Mouse (Mus musculus): ENCODE measurements around the gene Cdh13.
"Not testable (repeated sequence)": the region's sequence is repeated elsewhere in the genome, so short reads cannot be mapped to it uniquely, and the experiment has no call there.

Gene Cdh13

DNA sequence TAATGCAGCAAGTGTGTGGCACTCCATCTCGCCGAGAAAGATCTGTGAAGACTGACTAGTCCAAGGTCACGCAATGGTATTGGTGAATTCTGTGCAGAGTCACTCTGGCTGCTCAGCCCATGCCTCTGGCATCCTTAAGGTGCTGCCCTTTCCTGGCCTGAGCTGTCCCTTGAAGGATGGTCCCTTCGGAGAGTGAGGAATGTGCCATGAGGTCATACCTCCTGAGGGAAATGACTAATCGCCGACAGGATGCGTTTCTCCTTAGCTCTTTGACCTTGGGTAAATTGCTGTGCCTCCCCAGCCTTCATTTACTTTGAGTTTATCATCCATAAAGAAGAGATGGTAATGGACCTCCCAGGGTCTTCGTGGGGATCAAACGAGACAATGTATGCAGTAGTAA, 395.8 kb downstream of the Cdh13 start:
- no peak for DNase-seq (ENCODE audit: low spot score in 2 of 2)

DNA sequence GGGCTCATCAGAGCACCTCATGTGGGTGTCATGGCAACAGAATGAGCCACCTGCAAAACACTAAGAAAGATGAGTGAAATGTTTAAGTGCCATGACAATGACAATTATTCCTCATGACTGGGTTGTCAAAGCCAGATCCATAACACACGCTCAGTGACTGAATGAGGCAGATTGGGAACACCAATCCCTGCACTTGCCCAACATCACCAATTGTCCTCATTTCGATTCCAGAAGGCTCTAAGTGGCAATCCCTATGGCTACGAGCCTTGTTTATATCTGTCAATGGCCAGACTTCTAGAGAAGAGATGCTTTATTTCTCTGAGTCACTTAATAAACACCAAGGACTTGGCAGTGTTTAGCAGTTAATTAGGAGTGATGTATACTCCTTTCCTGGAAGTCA, 399.9 kb downstream of the Cdh13 start:
- DNase-seq (ENCODE audit: low spot score in 2 of 2) = no peak

DNA sequence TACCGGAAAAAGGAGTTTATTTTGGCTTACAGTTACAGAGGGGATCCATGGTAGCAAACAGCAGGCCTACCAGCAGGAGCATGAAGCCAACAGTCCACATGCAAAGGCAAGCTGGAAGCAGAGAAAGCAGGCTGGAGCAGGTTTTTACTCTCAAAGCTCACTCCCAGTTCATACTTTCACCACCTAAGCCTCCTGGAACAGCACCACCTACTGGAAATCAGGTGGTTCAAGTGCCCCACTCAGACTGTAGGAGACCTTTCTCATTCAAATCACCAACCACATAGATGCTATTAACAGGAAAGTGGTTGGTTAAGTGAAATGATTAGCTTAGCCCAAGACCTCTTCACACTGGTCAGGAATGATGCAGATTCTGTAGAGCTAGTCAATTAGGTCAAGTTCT, 402.3 kb downstream of the Cdh13 start:
- no peak for DNase-seq (ENCODE audit: low spot score in 2 of 2)

DNA sequence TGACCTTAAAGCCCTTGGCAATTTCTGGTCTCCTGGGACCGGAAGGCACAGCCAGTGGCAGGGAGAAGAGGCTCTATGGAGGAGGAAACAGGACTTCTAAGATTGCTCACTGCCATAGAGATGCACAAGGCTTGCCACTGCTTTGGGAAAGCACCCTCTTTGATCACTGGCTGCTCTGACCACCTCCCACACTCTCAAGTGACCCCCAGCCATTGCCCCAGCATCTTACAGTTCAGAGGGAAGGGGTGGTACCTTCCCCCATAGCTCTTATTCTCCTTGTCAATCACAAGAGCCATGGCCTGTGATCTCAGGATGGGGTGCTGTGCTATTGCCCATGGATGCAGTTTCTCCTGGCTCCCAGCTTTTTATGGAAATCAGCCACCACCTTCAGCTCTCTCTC, 406.3 kb downstream of the Cdh13 start:
- DNase-seq (ENCODE audit: low spot score in 2 of 2) = no peak

GRCm38 (mm10) chr8:118701312-118701880, 417.9 kb downstream of the Cdh13 start:
- no peak for DNase-seq (ENCODE audit: low spot score in 2 of 2)

DNA sequence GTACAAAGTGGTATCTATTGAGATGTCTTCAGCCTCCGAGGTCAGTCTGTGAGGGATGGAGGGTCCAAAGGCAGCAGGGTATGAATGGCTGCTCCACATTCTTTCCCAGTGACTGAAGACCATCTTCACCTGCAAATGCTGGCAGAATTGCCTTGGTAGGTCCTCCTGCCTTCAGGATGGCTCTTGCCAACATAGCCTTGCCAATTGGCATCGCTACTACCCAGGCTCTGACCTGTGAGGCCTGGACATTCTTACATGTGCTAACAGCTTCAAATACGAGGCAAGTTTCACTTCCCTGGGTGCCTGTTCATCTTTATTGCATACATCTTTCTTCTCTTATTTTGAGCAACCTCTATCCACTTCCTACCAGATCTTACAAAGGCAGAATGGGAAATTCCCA, 425.8 kb downstream of the Cdh13 start:
- DNase-seq (ENCODE audit: low spot score in 2 of 2) = no peak

GRCm38 (mm10) chr8:118711631-118712030, 428.1 kb downstream of the Cdh13 start:
- DNase-seq (ENCODE audit: low spot score in 2 of 2) = no peak

DNA sequence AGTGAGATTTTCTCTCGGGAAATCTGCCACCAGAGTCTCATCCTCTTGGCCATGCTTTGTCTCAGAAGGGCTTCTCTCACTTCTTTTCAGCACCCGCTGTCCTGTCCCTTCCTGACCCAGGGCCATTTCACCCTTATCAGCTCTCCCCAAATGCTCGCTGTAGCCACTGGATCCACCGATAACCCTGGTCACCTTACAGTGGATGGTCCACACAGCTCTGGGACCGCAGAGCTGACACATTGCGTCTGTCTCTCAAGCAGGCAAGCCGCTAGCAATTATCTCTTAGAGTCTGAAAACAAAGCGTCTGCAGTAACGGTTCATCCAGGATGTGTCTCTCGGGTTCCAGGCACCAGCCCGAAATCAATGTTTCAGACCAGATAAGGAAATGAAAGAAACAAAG, 429.6 kb downstream of the Cdh13 start:
- DNase-seq (ENCODE audit: low spot score in 2 of 2) = no peak

- DNase-seq (ENCODE audit: low spot score in 2 of 2) = no peak
Measured at GRCm38 (mm10) chr8:118713596-118713995, 430.1 kb downstream of the Cdh13 start.

DNA sequence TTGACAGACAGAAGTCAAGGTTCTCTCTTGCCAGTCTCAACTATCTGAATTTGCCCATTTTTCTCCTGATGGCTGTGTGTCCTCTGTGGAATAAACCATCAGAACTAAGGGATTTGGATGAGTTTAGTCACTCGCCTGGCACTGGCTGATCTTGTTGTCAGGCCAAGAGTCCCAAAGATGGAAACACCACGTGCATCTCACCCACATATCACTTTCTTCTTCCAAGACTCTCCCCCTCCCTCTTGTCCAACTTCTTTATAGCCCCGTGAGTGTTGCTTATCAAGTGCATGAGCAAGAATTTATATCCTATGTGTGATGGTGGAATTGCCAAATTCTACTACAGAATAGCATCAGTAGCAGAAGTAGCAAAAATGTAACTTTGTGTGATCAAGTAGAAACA, 439.4 kb downstream of the Cdh13 start:
- peak; percentile 50 to 57 for DNase-seq (ENCODE audit: low spot score in 2 of 2)

GRCm38 (mm10) chr8:118725651-118726050, 442.1 kb downstream of the Cdh13 start:
- no peak for DNase-seq (ENCODE audit: low spot score in 2 of 2)

- DNase-seq (ENCODE audit: low spot score in 2 of 2) = no peak
Measured at GRCm38 (mm10) chr8:118741781-118742180, 458.2 kb downstream of the Cdh13 start.

DNA sequence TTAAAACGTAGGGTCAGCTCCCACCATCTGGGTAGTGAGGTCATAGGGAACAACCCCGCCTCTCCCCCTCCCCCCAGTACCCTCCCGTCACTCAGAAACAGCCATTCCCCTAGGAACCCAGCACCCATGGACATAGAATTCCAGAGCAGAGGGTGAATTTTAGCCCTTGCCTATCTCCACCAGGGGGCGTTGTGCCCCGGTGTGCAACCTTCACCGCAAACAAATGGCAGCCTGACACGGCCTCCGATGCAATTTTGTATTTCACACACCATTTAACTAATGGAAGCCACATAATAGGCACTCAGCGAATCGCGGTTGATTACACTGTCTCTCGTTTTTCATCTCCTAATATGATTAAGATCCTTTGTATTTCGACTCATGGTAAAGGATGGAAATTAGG, 461.5 kb downstream of the Cdh13 start:
- no peak for DNase-seq (ENCODE audit: low spot score in 2 of 2)

DNA sequence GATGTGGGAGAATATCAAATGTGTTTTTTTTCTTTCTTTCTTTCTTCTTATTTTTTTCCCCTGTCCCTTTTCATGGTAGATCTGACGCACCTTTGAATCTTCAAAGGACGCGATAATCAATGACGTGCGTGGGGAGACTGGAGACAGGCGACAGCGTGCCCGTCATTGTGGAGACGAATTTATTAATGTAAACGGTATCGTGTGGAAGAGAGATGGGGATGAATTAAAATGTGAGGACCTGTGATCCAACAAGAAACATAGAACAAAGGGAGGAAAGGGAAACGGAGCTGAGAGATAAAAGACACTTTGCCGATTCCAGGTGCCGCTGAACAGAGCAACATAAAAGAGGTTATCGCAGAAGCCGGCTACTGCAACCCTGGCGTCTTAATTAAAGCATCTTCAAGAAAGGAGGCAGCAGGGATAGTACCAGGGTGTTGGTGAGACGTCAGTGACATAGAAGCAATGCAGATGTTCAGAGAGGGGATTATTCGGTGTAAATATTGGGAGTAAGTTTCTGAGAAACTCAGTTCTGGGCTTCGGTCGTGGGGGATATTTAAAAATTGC, 464.6 kb downstream of the Cdh13 start:
- no peak for DNase-seq (ENCODE audit: low spot score in 2 of 2)

DNA sequence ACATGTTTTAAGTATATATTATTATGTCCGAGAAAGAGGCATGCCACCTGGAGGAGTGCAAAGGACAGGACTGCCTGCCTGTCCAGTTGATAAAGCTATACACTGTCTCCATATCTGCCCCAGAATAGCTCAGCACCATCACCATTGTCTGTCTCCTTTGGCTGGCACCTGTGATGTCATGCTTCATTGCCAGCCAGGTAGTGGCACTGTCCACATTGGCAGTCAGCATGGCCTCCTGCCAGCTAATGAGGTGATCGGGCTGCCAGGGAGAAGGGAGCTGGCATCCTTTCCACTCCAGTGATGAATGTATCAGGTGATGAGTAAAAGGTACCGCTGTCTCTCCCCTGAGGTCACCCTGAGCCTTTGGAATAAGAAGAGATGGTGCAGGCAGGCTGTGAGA, 465.7 kb downstream of the Cdh13 start:
- DNase-seq (ENCODE audit: low spot score in 2 of 2) = no peak

GRCm38 (mm10) chr8:118749786-118750185, 466.3 kb downstream of the Cdh13 start:
- no peak for DNase-seq (ENCODE audit: low spot score in 2 of 2)

DNA sequence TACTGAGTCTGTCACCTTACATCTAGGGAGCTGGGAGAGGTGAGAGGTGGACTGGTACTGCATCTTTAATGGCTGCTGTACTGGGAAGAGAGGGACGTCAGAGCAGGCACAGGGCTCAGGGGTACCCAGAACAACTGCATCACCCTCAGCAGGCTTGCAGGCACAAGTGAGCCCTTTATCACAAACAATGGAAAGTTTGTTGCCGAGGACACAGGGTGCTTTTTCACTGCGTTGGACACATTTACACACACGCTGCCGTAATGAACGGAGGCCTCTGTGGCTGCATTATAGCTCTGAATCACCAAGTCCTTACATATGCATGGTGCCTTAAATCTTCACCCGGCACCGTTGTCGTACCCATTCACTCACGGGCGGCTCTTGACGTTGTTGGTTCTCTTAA, 470.2 kb downstream of the Cdh13 start:
- peak in 1 of 2 experiments; percentile 10 for DNase-seq (ENCODE audit: low spot score in 2 of 2)

GRCm38 (mm10) chr8:118754119-118754518, 470.6 kb downstream of the Cdh13 start:
- no peak for DNase-seq (ENCODE audit: low spot score in 2 of 2)

DNA sequence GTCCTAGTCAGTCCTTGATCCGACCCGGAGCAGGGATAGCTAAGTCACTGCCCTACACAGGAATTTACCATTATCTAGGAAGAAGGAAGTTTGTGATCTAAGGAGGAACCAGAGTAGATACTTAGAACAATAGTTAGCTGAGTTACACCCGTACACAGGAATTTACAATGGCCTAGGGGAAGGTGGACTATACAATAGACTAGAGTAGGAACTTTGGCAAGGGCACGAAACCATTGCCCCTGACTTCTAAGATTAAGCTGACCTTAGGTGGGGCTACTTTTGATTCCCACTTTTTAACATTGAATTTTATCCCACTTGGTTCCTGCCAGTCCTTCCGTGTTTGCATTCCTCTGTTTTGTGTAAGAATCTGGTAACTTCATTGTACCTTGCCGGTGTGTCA, 494.0 kb downstream of the Cdh13 start:
- not testable (repeated sequence) for DNase-seq (ENCODE audit: low spot score in 2 of 2)

DNA sequence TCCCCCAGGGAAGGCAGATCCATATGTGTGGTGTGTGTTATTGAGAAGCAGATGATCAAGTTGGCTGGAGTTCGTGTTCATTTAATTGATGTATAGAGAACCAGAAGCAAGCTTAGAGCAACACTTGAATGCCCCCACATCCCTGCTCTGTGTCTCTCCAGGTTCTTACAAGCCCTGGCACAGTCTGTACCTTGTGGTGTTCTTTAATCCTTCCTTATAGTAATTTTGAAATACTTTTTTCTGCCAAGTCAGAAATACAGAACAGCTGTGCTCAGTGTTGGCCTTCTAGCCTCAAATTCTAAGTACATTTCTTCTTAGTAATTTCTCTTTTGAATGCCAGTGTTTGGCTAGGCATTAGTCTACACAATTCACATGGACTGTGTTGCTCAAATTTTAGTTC, 494.8 kb downstream of the Cdh13 start:
- DNase-seq (ENCODE audit: low spot score in 2 of 2) = no peak

DNA sequence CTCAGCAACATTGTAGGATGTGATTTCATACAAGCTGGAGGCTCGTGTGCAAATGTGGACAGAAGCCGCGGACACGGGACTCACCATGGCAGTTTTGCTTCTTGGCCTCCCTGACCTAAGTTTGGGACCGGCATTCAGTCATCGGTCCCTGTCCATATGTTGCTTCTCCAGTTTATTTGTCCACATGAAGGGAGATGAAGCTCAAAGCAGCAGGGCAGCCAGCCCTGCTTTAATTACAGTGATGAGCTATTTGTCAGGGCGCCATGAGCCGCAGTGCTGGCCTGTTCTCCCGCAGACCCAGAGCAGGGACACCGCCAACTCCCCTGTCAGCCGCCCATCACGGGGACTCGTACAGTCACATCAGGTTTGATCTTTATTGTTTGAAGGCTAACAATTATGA, 502.1 kb downstream of the Cdh13 start:
- no peak for DNase-seq (ENCODE audit: low spot score in 2 of 2)

GRCm38 (mm10) chr8:118789649-118790048, 506.1 kb downstream of the Cdh13 start:
- peak; percentile 46 to 48 for DNase-seq (ENCODE audit: low spot score in 2 of 2)

DNA sequence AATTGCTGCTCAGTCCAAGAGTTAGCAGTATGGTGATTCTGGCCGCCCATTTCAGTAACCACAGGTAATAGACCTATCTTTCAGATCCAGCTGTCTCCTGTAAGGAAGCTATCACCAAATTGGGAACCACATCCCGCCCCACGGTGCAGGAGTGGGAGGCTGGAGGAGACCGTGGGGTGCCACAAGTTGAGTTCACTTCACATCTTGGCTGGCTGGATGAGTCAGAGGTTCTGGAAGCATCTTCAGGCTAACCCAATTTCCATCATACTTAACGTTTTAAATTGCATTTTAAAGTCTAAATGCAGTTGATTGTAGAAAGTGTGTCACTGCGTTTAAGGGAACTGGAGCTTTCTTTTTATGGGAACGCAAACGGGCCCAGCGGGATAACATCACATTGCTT, 511.4 kb downstream of the Cdh13 start:
- peak; percentile 63 to 69 for DNase-seq (ENCODE audit: low spot score in 2 of 2)

- DNase-seq (ENCODE audit: low spot score in 2 of 2) = no peak
Measured at GRCm38 (mm10) chr8:118796491-118796890, 513.0 kb downstream of the Cdh13 start.

All from right cerebral cortex, adult 2 months (tissue).